Mouse (Mus musculus) erythroblast, embryonic 14.5 days (primary cell): ENCODE data around the gene Ehd4.

Experiments used
- GATA1 ChIP-seq: IDR thresholded peaks from 2 replicates; pipeline ENCODE4 v1.6.1; 2012; ENCODE audit warnings: low read length, inconsistent platforms, mixed read lengths
- TAL1 ChIP-seq: IDR thresholded peaks from 3 replicates; pipeline ENCODE4 v1.6.1; 2012; ENCODE audit warnings: low read length, inconsistent platforms, mixed read lengths

DNA sequence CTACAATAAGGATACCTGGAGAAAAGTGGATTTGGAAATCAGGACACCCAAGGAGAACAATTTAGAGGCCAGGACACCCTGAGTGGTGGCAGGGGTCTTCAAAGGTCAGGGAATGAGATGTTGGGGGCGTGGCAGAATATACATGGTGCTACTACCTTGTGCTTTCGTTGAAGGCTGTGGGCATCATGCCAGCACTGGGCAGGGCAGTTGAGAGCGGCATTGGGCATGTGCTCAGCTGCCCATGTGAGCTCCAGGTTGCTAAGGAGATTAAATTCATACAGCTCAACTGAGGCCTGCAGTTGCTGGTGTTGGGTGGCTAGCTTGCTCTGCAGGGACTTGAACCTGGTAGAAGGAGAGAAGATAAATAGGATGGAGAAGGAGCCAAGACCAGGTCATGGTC, 88.2 kb downstream of the Ehd4 start:
- TF ChIP-seq TAL1: no peak
- no peak for TF ChIP-seq GATA1
